Mouse (Mus musculus): ENCODE measurements around the gene Iqgap1.

- TF ChIP-seq CTCF (IDR thresholded peaks at IDR 0.05; ENCODE audit: borderline replicate concordance, extremely low read depth, insufficient read depth, insufficient read length) (no peak), POLR2A (IDR thresholded peaks at IDR 0.05; ENCODE audit: borderline replicate concordance, extremely low read depth, insufficient read depth, insufficient read length, poor library complexity, severe bottlenecking) (no peak)
These were observed 12.5 kb upstream of the Iqgap1 start for GRCm38 (mm10) chr7:80838247-80838646.

Data from brain, embryonic 14.5 days (tissue).